Mouse (Mus musculus): Measurements from ENCODE around the gene Susd3.
A peak's percentile ranks its signal among the peaks of the same experiment; 100 is the strongest.

The Susd3 gene

DNA sequence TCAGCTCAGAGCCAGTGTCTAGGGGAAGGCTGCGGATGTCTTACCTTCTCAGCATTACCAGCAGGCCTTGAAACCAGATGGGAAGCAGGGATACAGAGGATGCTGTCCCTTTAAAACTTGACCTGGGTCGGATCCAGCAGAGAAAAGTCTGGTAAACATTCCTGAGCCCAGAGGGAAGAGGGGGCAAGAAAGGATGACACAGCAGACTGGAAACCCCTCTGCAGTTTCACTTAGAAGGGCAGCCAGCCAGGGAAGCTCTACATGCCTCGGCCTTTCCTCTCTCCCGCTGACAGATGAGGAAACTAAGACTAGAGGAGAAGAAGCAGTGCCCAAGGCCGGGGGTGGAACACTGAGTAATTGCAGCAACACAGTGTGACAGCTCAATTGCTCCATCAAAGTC lies 64.9 kb downstream of the Susd3 start:
- DNase-seq = no peak

DNA sequence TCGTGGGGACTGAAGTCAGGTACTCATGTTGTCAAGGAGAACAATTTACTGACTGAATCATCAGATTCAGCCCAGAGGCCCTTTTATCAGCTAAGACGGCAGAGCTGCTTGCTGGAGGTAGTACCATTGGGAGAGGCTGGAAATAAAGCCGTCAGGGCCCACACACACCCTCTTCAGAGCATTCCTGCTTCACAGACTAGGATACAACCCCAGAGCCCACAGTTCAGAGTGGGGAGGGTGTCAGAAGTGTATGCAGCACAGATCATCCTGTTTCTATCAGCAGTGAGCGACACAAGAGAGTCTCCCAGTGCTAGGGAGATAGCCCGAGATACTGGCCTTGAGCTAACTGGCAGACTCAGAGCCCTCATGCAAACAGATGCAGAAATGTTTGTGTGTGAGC lies 65.3 kb downstream of the Susd3 start:
- no peak for DNase-seq

DNA sequence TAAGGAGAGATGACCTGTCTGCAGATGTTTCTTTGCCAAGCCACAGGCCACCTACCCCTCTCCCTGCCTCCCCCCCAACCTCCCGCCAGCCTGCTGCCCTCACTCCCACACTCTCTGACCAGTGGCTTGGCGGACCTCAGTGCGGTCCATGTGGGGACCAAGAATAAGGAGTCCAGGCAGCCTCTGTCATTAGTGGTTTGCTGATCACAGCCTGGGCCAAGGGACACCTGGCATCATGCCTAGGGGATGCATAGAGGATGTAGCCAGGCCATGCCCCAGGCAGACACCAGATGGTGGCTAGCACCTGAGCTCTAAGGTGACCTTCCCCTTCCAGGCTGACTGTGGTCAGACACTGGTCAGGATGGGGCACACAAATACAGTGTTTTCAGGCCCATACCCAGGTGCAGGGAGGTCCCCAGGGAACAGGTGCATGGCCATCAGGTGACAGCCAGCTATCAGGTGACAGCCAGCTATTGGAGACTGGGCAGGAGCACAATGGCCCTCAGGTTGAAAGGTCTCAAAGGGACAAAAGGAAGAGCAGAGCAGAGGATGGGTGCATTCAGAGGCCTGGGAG lies 67.0 kb downstream of the Susd3 start:
- peak; percentile 84 to 86 for DNase-seq

DNA sequence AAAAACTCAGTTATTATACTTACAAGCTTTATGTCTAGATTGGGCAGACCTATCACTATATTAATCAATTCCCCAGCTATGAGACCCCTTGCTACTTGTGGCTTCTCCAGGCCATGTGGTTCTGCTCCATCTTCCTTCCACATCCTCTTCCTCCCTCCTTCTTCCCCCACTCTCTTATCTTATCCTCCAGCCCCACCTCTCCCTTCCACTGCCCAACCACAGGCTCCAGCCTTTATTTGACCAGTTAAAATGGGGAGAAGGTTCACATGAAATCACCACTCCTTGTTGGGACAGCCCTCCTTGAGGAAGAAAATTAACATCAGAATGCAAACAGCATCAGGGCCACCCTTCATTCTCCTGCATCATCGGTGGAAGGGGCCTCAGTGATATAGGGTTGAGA lies 67.8 kb downstream of the Susd3 start:
- DNase-seq = no peak

Measured in cerebellum, postnatal 14 days (tissue).